Mouse (Mus musculus) lung, postnatal 14 days (tissue): ENCODE data around the gene Gm9046.
"Not testable (repeated sequence)": the region's sequence is repeated elsewhere in the genome, so short reads cannot be mapped to it uniquely, and the experiment has no call there.

Source experiments
- DNase-seq: peaks from one replicate; pipeline ENCODE4 v3.0.0; 2021

Gene Gm9046

DNA sequence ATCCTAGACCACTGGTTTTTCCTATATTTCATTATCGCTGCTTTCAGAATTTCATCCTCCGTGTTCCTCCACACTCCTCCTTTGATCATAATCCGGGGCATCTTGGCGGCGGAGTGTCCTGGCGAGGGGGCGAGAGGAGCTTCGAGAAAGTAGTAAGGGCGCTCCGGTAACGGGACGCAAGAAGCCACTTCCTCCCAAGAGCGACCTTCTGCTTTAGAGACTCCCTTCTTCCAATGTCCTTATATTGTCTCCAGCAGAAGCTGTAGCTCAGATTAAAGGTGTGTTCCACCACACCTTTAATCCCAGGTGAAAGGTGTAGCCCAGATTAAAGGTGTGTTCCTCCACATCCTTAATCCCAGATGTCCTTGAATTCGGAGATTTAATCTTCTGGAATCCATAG, at the start of gene Gm9046:
Gene Gm9046, minus strand, starts transcription at position 101 of the 400 bp plus-strand sequence.
- DNase-seq = not testable (repeated sequence)

DNA sequence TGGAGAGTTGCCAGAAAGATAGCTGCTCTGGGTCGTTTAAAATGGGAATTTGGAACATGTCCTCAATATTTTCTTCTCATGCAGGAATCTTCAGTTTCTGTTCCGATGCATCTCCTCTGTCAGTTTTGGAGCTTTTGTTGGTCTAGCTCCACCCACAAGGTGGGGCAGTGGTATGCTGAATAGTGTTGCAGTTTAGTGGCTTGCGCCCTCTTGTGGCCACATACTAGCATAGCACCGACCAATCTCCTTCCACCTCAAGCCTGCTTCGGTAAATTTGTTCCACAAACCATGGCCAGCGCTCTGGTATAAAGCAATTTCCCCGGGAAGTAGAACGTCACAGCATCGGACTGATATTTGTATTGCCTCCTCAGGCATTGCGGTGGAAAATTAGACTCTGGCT, 27.4 kb upstream of the Gm9046 start:
- DNase-seq = peak; percentile 80

DNA sequence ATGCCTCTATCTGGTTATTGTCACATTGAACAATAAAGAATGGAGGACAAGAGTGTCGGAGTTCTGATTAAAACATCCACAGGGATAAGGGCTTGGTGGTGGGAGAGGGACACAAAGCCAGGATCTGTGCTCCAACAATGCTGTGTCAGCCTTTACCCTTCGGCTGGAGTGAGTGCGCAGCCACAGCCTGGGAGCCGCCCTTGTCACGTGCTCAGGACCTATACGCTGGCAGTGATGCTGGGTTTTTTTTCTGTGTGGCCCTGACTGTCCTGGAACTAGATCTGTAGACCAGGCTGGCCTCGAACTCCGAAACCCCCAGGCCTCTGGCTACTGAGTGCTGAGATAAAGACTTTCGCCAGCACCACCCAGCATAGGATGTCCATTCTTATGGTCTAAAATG, 26.5 kb upstream of the Gm9046 start:
- DNase-seq = no peak

DNA sequence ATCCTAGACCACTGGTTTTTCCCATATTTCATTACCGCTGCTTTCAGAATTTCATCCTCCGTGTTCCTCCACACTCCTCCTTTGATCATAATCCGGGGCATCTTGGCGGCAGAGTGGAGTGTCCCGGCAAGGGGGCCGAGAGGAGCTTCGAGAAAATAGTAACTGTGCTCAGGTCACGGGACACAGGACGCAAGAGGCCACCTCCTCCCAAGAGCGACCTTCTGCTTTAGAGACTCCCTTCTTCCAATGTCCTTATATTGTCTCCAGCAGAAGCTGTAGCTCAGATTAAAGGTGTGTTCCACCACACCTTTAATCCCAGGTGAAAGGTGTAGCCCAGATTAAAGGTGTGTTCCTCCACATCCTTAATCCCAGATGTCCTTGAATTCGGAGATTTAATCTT, 10.9 kb upstream of the Gm9046 start, which contains the start of gene Gm9049:
Gene Gm9049, minus strand, starts transcription at position 101 of the 400 bp plus-strand sequence.
- DNase-seq = not testable (repeated sequence)

- DNase-seq = not testable (repeated sequence)
These were observed 5.5 kb upstream of the Gm9046 start, which contains the start of gene Gm9048 for GRCm38 (mm10) chr10:118348579-118348978. Gm9048 (minus strand) TSS chr10:118348679.

DNA sequence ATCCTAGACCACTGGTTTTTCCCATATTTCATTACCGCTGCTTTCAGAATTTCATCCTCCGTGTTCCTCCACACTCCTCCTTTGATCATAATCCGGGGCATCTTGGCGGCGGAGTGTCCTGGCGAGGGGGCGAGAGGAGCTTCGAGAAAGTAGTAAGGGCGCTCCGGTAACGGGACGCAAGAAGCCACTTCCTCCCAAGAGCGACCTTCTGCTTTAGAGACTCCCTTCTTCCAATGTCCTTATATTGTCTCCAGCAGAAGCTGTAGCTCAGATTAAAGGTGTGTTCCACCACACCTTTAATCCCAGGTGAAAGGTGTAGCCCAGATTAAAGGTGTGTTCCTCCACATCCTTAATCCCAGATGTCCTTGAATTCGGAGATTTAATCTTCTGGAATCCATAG, 5.3 kb downstream of the Gm9046 start, which contains the start of gene Gm9045:
Gene Gm9045, minus strand, starts transcription at position 101 of the 400 bp plus-strand sequence.
- DNase-seq = not testable (repeated sequence)

DNA sequence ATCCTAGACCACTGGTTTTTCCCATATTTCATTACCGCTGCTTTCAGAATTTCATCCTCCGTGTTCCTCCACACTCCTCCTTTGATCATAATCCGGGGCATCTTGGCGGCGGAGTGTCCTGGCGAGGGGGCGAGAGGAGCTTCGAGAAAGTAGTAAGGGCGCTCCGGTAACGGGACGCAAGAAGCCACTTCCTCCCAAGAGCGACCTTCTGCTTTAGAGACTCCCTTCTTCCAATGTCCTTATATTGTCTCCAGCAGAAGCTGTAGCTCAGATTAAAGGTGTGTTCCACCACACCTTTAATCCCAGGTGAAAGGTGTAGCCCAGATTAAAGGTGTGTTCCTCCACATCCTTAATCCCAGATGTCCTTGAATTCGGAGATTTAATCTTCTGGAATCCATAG, 10.7 kb downstream of the Gm9046 start, which contains the start of gene Gm9044:
Gene Gm9044, minus strand, starts transcription at position 101 of the 400 bp plus-strand sequence.
- DNase-seq = not testable (repeated sequence)

- not testable (repeated sequence) for DNase-seq
These were observed 16.2 kb downstream of the Gm9046 start, which contains the start of gene Gm9040 for GRCm38 (mm10) chr10:118326869-118327268. Gm9040 (minus strand) TSS chr10:118326969.

DNA sequence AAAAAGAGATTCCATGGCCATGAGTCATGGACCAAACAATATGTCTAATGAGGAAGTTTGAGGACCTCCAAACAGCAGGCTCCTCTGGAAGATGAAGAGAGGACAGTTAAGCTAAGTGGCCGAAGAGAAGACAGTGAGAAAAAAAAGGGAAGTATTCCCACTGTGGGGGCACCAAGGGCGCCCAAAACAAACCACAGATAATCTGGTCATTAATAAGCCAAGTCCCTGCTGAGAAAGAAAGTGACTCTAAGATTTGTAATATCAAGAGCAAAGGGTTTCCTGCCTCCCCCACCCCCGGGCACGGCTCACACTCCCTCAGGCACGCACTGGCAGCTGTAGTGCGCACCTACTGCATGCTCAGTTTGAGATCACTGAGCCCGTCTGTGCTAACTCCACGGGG, 24.0 kb downstream of the Gm9046 start:
- DNase-seq = no peak

DNA sequence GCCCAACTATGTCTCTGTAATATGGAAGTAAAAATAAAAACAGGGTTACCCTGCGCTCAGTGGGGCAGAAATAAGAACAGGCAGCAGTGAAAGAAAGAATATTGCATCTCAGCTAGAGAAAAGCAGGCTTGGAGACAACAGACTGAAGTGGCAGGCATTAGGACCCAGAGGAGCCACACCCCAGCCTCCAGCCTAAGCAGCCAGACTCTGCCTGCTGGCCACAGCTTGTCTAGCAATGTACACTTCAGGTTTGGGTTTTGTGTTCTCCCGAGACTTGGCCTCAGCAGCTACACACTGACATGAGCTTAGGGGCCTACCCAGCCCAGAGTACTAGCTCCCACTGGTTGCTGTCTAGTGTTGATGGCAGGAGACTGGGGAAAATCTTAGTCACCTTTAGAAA, 40.9 kb downstream of the Gm9046 start:
- not testable (repeated sequence) for DNase-seq

DNA sequence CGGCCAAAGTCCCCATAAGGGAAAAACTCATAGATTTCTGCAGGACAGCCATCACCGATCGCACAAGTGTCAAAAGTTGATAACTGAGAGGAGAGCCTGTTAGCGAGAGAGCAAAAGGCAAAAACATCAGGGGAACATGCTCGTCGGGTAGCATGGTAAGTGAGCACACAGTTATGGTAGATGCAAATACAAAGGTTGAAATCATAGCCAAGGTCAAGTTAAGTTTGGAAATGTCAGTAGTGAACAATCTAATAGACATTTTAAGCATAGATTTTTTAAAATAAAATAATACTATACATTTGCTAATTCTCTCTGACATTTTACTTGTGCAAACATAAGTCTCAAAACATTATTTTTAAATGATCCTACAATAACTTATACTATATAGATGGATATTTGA, 48.1 kb downstream of the Gm9046 start, which contains the start of gene Iltifb:
Gene Iltifb, minus strand, starts transcription at position 101 of the 400 bp plus-strand sequence.
- DNase-seq = no peak
